Mouse (Mus musculus) spleen, adult 18-20 months (tissue): ENCODE measurements around the gene Lbhd2.

Experiments
- DNase-seq, 2 experiments: peaks; one replicate each; pipeline ENCODE4 v3.0.0; 2022; ENCODE audit warnings: mixed read lengths in 2 of 2

Gene Lbhd2

GRCm38 (mm10) chr12:111406622-111407021, at the start of gene Lbhd2:
Lbhd2 (plus strand) TSS chr12:111406809.
- DNase-seq: no peak

GRCm38 (mm10) chr12:111360671-111361070, 45.9 kb upstream of the Lbhd2 start:
- DNase-seq: no peak

- DNase-seq: no peak
Measured at GRCm38 (mm10) chr12:111361319-111362098, 45.1 kb upstream of the Lbhd2 start.

- DNase-seq: no peak
Measured at GRCm38 (mm10) chr12:111364234-111364633, 42.4 kb upstream of the Lbhd2 start.

GRCm38 (mm10) chr12:111367065-111367464, 39.5 kb upstream of the Lbhd2 start:
- no peak for DNase-seq

- DNase-seq: no peak
Measured at GRCm38 (mm10) chr12:111370249-111370648, 36.4 kb upstream of the Lbhd2 start.

- DNase-seq: no peak
Measured at GRCm38 (mm10) chr12:111371905-111372304, 34.7 kb upstream of the Lbhd2 start.

GRCm38 (mm10) chr12:111373411-111373810, 33.2 kb upstream of the Lbhd2 start:
- DNase-seq: no peak

GRCm38 (mm10) chr12:111374727-111375126, 31.9 kb upstream of the Lbhd2 start:
- DNase-seq: no peak

GRCm38 (mm10) chr12:111375559-111375958, 31.1 kb upstream of the Lbhd2 start:
- no peak for DNase-seq

GRCm38 (mm10) chr12:111376053-111376452, 30.6 kb upstream of the Lbhd2 start:
- DNase-seq: no peak

GRCm38 (mm10) chr12:111376826-111377331, 29.7 kb upstream of the Lbhd2 start:
- peak; percentile 7 to 14 for DNase-seq

GRCm38 (mm10) chr12:111377376-111377973, 29.1 kb upstream of the Lbhd2 start, which contains the start of gene Cdc42bpb:
Cdc42bpb (minus strand) TSS chr12:111377718.
- DNase-seq: peak; percentile 73 to 78

GRCm38 (mm10) chr12:111377986-111378490, 28.6 kb upstream of the Lbhd2 start:
- no peak for DNase-seq

- DNase-seq: no peak
Measured at GRCm38 (mm10) chr12:111378812-111379211, 27.8 kb upstream of the Lbhd2 start.

- DNase-seq: no peak
Measured at GRCm38 (mm10) chr12:111385883-111386641, 20.5 kb upstream of the Lbhd2 start.

- DNase-seq: no peak
Measured at GRCm38 (mm10) chr12:111386642-111387120, 19.9 kb upstream of the Lbhd2 start.

GRCm38 (mm10) chr12:111387146-111387545, 19.5 kb upstream of the Lbhd2 start:
- no peak for DNase-seq

GRCm38 (mm10) chr12:111394008-111394407, 12.6 kb upstream of the Lbhd2 start:
- DNase-seq: no peak

GRCm38 (mm10) chr12:111396997-111397396, 9.6 kb upstream of the Lbhd2 start:
- DNase-seq: no peak

GRCm38 (mm10) chr12:111401454-111402184, 5.0 kb upstream of the Lbhd2 start:
- DNase-seq: peak in 1 of 2 experiments; percentile 59

- no peak for DNase-seq
Measured at GRCm38 (mm10) chr12:111404880-111405279, 1.7 kb upstream of the Lbhd2 start.
